Mouse (Mus musculus) thymus, postnatal 14 days (tissue): ENCODE results near the gene Zfp827.

Experiments used
- DNase-seq: peaks from one replicate; pipeline ENCODE4 v3.0.0; 2021

The Zfp827 gene

GRCm38 (mm10) chr8:79161172-79161778 is 133.0 kb downstream of the Zfp827 start:
- no peak for DNase-seq

GRCm38 (mm10) chr8:79162533-79163308 is 134.5 kb downstream of the Zfp827 start:
- no peak for DNase-seq

- no peak for DNase-seq
Observed at GRCm38 (mm10) chr8:79164336-79164735, 136.1 kb downstream of the Zfp827 start.

GRCm38 (mm10) chr8:79165276-79165675 is 137.0 kb downstream of the Zfp827 start:
- DNase-seq, result no peak

- DNase-seq, result no peak
Observed at GRCm38 (mm10) chr8:79173606-79174005, 145.4 kb downstream of the Zfp827 start.

GRCm38 (mm10) chr8:79175991-79176390 is 147.8 kb downstream of the Zfp827 start:
- no peak for DNase-seq

GRCm38 (mm10) chr8:79179678-79180077 is 151.4 kb downstream of the Zfp827 start:
- no peak for DNase-seq

- no peak for DNase-seq
Observed at GRCm38 (mm10) chr8:79185488-79185887, 157.3 kb downstream of the Zfp827 start.

GRCm38 (mm10) chr8:79190071-79190470 is 161.8 kb downstream of the Zfp827 start:
- DNase-seq, result no peak

GRCm38 (mm10) chr8:79196481-79196880 is 168.2 kb downstream of the Zfp827 start:
- DNase-seq, result no peak

GRCm38 (mm10) chr8:79198675-79199074 is 170.4 kb downstream of the Zfp827 start:
- DNase-seq, result no peak

- no peak for DNase-seq
Observed at GRCm38 (mm10) chr8:79201446-79202147, 173.4 kb downstream of the Zfp827 start.

GRCm38 (mm10) chr8:79206895-79207294 is 178.7 kb downstream of the Zfp827 start:
- no peak for DNase-seq

GRCm38 (mm10) chr8:79208181-79208580 is 179.9 kb downstream of the Zfp827 start:
- DNase-seq, result no peak

- DNase-seq, result no peak
Observed at GRCm38 (mm10) chr8:79208691-79209640, 180.7 kb downstream of the Zfp827 start.

- peak; percentile 32 for DNase-seq
Observed at GRCm38 (mm10) chr8:79209641-79210358, 181.6 kb downstream of the Zfp827 start.

GRCm38 (mm10) chr8:79211630-79212029 is 183.4 kb downstream of the Zfp827 start:
- no peak for DNase-seq

GRCm38 (mm10) chr8:79222106-79222751 is 194.0 kb downstream of the Zfp827 start:
- no peak for DNase-seq

- DNase-seq, result no peak
Observed at GRCm38 (mm10) chr8:79222752-79223141, 194.5 kb downstream of the Zfp827 start.

- DNase-seq, result no peak
Observed at GRCm38 (mm10) chr8:79224363-79224762, 196.1 kb downstream of the Zfp827 start.

- DNase-seq, result no peak
Observed at GRCm38 (mm10) chr8:79225586-79225985, 197.3 kb downstream of the Zfp827 start.
